Mouse (Mus musculus) erythroid progenitor cell, adult 5-6 weeks (primary cell): ENCODE measurements at regions not wholly inside any gene's neighbourhood (a gene's known extent, or its start where the extent isn't known, plus 50 kb on each side); places are given as distances from the start of the nearest gene placed in this dataset.

ENCODE experiments used
- ATAC-seq: replicated peaks from 2 replicates; pipeline ENCODE4 v1.8.0; 2016; ENCODE audit warnings: moderate number of reproducible peaks, mild to moderate bottlenecking, moderate TSS enrichment, inconsistent platforms; ENCODE audit not compliant: poor library complexity, low FRiP score, severe bottlenecking

- ATAC-seq: no peak
These were observed 374.1 kb upstream of the Itga1 start for GRCm38 (mm10) chr13:115475861-115476260.

GRCm38 (mm10) chr13:115465689-115466088 is 363.9 kb upstream of the Itga1 start:
- ATAC-seq: no peak

GRCm38 (mm10) chr13:115451244-115451643 is 349.5 kb upstream of the Itga1 start:
- no peak for ATAC-seq

GRCm38 (mm10) chr13:115427091-115428033 is 325.6 kb upstream of the Itga1 start:
- no peak for ATAC-seq

DNA sequence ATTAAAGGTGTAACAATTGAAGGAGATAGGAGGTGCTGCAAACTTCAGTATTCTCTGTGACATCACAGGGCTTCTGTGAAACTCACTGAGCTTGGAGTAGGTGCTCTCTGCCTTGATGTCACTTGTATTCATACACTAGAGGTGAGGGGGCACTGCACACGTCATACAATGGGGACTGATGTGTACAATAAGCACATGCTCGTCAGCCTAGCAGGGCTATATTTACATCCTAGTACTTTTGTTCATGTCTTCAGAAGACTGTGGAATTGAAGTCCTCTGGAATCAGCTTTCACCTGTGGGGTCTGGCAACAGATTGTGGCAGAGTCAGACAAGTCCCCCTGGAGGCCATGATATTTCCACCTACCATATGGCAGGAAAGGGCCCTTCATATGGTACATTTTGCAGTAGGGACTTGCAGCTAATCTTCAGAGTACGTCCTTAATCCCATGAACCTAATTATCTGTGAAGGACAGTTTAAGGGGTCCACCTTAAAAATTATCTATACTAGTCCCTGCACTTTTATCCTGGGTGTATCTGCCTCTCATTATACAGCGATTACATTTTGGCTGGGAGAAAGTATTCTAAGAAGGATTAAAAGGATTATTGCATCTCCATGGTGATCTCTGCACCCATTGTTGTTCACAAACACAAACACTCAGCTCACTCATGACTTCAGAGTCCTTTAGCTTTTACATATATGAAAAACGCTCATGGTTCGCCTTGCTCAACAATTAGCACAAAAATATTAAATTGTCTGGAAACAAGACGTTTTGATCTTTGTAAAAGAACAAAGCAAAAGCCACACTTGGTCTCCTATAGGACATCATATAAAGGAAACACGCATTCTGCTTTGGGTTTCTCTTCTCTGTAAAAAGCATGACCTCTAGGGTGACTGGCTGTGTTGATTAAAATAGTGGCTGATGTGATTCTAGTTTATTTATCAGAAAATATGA is 324.1 kb upstream of the Itga1 start:
- ATAC-seq: 0 out of 2 replicates have a peak, but pooled peaks have one; percentile 32

DNA sequence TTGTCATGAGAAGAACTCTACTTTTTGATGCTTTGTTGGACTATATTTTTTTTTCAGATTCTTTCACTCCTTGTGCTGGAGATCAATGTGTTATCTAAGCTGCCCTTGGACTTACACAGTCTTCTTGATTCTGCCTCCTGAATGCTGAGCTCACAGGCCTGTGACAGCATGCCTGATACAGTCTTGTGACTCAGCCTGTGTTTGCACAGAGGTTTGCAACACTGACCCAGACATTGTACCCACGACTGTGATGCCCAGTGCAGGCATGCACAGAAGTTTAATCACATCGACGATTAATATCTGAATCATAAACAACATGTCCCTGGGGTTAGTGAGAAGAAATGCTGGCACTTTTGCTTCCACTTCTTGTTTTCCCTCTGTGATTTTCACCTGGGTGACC is 322.0 kb upstream of the Itga1 start:
- no peak for ATAC-seq

GRCm38 (mm10) chr13:115421483-115421882 is 319.7 kb upstream of the Itga1 start:
- no peak for ATAC-seq

- no peak for ATAC-seq
These were observed 316.1 kb upstream of the Itga1 start for GRCm38 (mm10) chr13:115417829-115418228.

DNA sequence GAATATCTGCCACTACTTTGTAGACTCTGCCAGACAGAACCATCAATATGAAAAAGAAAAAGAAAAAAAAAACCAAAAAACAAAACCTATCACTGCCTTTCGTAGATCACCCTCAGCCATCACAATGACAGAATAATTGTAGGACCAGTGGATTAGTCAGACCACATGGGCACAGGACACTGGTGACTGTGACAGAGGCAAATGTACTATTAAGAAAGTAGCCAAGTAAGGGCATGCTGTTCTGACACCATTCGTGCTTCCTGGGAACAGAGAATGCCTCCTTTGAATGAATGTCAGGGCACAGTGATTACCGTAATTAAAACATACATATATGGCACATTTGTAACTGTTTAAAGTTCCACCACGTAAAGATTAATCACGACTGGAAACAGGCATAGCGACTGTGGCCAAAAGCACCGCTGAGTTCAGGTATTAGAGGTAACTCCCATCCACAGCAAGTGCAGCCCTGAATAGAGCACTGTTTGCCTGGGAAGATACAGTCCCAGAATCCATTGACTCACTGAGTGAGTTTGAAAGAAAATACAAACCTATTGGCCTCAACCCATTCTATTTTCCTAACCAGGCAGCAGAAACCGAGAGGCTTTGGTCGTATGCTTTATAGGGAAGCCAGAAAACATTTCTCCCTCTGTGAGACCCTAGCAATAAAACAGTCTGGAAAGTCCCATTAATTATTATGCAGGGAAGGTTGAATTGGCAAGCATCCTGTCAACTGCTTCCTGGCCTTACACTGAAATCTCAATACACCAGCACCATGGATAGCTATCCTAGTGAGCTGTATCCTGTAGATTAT is 312.2 kb upstream of the Itga1 start:
- ATAC-seq: no peak

DNA sequence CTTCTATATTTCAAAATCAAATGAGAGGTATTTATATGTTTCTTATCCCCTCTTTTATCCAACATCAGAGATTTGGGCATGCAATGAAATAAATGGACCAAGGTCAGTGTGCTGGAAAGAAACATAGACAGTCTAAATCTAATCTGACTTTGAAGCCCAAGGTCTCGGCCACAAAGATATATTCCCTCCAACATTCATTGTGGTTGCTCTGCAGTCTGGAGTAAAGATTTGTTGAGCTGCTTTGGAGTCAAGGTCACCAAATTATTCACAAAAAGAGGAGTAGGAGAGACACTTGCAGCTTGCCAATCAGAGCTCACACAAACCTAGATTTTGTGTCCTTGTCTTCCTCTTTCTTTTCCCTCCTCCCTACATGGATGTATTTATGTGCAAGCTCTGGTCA is 304.2 kb upstream of the Itga1 start:
- no peak for ATAC-seq

DNA sequence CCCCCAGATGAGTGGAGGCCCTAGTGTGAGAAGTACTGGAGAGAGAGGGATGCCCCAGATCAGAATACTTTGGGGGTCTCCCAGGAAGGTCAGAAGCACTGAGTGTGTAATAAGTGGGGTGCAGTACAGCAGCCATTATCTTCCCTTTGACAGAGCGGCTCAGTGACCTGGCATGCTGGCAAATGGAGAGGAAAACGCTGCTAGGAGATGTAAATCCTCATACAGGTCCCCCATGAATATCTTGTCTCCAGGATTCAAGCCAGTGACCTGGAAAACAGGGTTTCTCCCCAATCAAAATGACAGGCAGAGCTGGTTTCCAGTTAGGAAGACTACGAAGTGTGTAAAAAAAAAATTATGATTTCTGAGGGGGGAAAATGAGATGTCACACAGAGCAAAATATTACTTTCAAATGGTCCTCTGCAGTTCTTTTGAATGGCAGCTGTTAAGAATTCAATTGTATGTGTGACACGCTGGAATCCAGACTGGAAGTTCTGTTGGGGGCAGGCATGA is 299.0 kb upstream of the Itga1 start:
- no peak for ATAC-seq

- ATAC-seq: no peak
These were observed 277.9 kb upstream of the Itga1 start for GRCm38 (mm10) chr13:115379682-115380081.

- no peak for ATAC-seq
These were observed 274.6 kb upstream of the Itga1 start for GRCm38 (mm10) chr13:115376180-115376880.

DNA sequence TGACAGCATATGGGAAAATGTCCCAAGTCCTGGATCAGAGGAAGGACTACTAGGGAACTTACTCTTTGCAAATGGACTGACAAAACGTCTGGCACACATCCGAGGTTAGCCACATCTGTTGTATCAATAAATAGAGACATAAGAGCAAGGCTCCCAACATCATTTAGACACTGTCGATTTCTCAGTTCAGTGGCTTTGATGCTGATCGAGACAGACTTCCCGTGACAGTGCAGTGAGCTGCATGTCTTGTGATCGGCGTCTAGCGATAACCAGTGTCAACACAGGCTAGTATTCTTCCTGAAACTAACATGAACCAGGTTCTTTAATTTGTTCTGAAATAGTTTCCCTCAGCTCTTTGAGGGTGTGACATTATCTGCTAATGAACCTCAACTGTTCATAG is 259.7 kb upstream of the Itga1 start:
- ATAC-seq: no peak

DNA sequence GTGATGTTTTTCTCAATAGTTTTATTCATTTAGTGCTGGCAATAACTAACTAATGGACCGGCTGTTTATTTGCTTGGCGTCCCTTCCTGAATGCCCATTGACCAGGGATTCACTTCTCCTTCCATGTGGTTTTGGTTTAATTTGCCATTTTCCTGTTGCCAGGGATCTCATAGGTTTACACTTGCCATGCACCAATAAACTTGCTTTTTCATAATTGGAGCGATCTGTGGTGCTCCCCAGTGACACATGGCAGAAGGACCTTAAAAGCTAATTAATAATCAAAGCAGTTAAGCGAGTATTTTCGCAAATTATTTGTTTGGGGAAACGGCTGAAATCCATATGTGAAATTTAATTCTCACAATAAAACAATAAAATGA is 245.2 kb upstream of the Itga1 start:
- no peak for ATAC-seq

- ATAC-seq: no peak
These were observed 244.6 kb upstream of the Itga1 start for GRCm38 (mm10) chr13:115346115-115347021.

GRCm38 (mm10) chr13:115329000-115329960 is 227.5 kb upstream of the Itga1 start:
- ATAC-seq: no peak
